ENCODE assay signal across 10 mouse cellular contexts in the genomic region with DNA sequence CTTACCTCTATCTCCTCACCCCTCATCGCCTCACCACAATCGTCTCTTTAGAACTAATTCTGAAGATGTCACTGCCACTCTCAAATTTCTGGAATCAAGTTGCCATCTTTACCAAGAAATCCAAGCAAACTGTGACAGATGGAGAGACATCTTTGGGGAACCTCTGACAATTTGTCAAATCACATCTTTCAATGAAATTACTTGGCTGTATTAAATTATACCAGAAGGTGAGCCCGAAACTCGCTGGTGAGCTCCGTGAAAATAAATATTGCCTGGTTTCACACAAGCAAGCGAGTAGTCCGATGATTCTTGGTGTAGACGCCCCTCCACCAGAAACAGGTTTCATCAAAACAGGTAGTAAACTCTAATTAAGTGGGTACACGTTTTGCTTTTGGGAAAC. TPM values are rescaled to one million over a fixed set of nuclear protein-coding genes. Genes with fewer than 3 reads are reported as not detected.
DNase-seq lines count a peak whose midpoint lies in the region; ATAC-seq and TF ChIP-seq lines count a peak whose summit lies in the region.
"Had no signal": no experiment of that assay in that cellular context is flagged by ENCODE, and none has a peak within 500 bp of the region (broad histone marks: within the 10 kb centered on the region; RNA-seq: fewer than 3 reads in every experiment).

No protein-coding gene starts in this region.

- H3K27ac ChIP-seq in heart, embryonic 10.5 days: peak overlapping the region; percentile 90; the same call in 1 of the 2 replicates
- H3K27ac ChIP-seq in forebrain, postnatal 0 days (ENCODE audit: low read depth, low read length): no peak overlapping the region
- H3K27ac ChIP-seq in liver, embryonic 15.5 days (replicated peaks): no peak overlapping the region

- TF ChIP-seq CTCF in forebrain, postnatal 0 days (IDR thresholded peaks at IDR 0.05; ENCODE audit: low read depth): no peak

- ATAC-seq in forebrain, postnatal 0 days: no peak
- no peak for ATAC-seq in liver, embryonic 15.5 days (ENCODE audit: insufficient read depth)
- no peak for ATAC-seq in megakaryocyte, adult 5-6 weeks (ENCODE audit: poor library complexity, severe bottlenecking)
- no peak for ATAC-seq in monocyte, adult 5-6 weeks (replicated peaks; ENCODE audit: insufficient number of reproducible peaks, low FRiP score, low TSS enrichment, poor library complexity, severe bottlenecking)

- H3K4me3 ChIP-seq in heart, embryonic 10.5 days: peak overlapping the region; percentile 79
- peak overlapping the region; percentile 78 for H3K4me3 ChIP-seq in forebrain, postnatal 0 days (ENCODE audit: low read depth, low read length)
- peak overlapping the region; percentile 67 for H3K4me3 ChIP-seq in liver, embryonic 15.5 days (replicated peaks)

- H3K4me1 ChIP-seq in heart, embryonic 10.5 days: peaks cover 40% of the 10 kb centered on the region
- H3K4me1 ChIP-seq in forebrain, postnatal 0 days (ENCODE audit: insufficient read depth): no peaks in the 10 kb centered on the region; the same call in 1 of the 2 replicates
- H3K4me1 ChIP-seq in liver, embryonic 15.5 days (replicated peaks): peaks cover 42% of the 10 kb centered on the region

- H3K4me2 ChIP-seq in forebrain, postnatal 0 days (ENCODE audit: low read depth): peak overlapping the region; percentile 74
- peak overlapping the region; percentile 83 for H3K4me2 ChIP-seq in liver, embryonic 15.5 days

- no peaks in the 10 kb centered on the region for H3K27me3 ChIP-seq in heart, embryonic 10.5 days (ENCODE audit: insufficient read depth, poor library complexity, severe bottlenecking)
- no peaks in the 10 kb centered on the region for H3K27me3 ChIP-seq in forebrain, postnatal 0 days (ENCODE audit: insufficient read depth, low read length)
- peaks cover 52% of the 10 kb centered on the region for H3K27me3 ChIP-seq in liver, embryonic 15.5 days

- WGBS in heart, embryonic 10.5 days: 41% methylated on average over 9 of the region's 9 CpGs
- 26% methylated on average over 9 of the region's 9 CpGs for WGBS in forebrain, postnatal 0 days
- 57% methylated on average over 9 of the region's 9 CpGs for WGBS in liver, embryonic 15.5 days (ENCODE audit: insufficient replicate concordance)

- DNase-seq in heart, embryonic 10.5 days (ENCODE audit: low spot score): no peak
- DNase-seq in heart, postnatal 25 days (ENCODE audit: low spot score): no peak
- peak; percentile 59 for DNase-seq in brain, adult 2 months (ENCODE audit: low read depth, low spot score)
- DNase-seq in forebrain, postnatal 0 days: peak; percentile 24
- DNase-seq in spleen, postnatal 4 days (ENCODE audit: low spot score in 2 of 2): no peak
- DNase-seq: thymus, adult 18-20 months had no signal

- no peaks in the 10 kb centered on the region for H3K9me3 ChIP-seq in heart, embryonic 10.5 days
- H3K9me3 ChIP-seq in forebrain, postnatal 0 days (ENCODE audit: low read length): no peaks in the 10 kb centered on the region
- no peaks in the 10 kb centered on the region for H3K9me3 ChIP-seq in liver, embryonic 15.5 days (replicated peaks)
- H3K9me3 ChIP-seq: megakaryocyte, embryonic 14.5 days had no signal

- H3K9ac ChIP-seq in forebrain, postnatal 0 days: peak overlapping the region; percentile 70; the same call in 1 of the 2 replicates
- no peak overlapping the region for H3K9ac ChIP-seq in liver, embryonic 15.5 days

- intact Hi-C loops in heart, postnatal 25 days (cut with DNase I): loop anchor here (2.0 to 5.0 kb wide), 5 partner anchors 41 to 125 kb away; no protein-coding TSS in a partner anchor

- no peaks in the 10 kb centered on the region for H3K36me3 ChIP-seq in heart, embryonic 10.5 days
- H3K36me3 ChIP-seq in forebrain, postnatal 0 days (ENCODE audit: insufficient read depth): no peaks in the 10 kb centered on the region
- no peaks in the 10 kb centered on the region for H3K36me3 ChIP-seq in liver, embryonic 15.5 days (replicated peaks)

RNA-seq across cellular contexts. Expression of a gene that starts 2.2 kb away (rescaled TPM):
- polyA plus RNA-seq in heart, embryonic 10.5 days (2016; fragmentation: Nextera tagmentation; extraction: Ambion mirVana): 24.8 and 37.6 TPM in 2 replicates
- 10 to 100 TPM; 34.1 to 38.8 TPM for total RNA-seq in heart, postnatal 25 days (2021)
- total RNA-seq in forebrain, postnatal 0 days (2014; rRNA removed): 10.7 and 15.7 TPM in 2 replicates
- polyA plus RNA-seq in forebrain, postnatal 0 days (2015; fragmentation: Nextera tagmentation; extraction: Ambion mirVana): 7.5 and 9.8 TPM in 2 replicates
- polyA plus RNA-seq in liver, embryonic 15.5 days (2015; fragmentation: Nextera tagmentation; extraction: Ambion mirVana): 7.1 and 7.2 TPM in 2 replicates
- total RNA-seq in megakaryocyte, adult 5-6 weeks (2015): 3.7 and 7.6 TPM in 2 replicates
- 1.4 and 1.7 TPM in 2 replicates for total RNA-seq in megakaryocyte, adult 5-6 weeks (2017)
- total RNA-seq in monocyte, adult 5-6 weeks (2017): 0.43 to 0.49 TPM in 2 of 3 replicates, not detected in the other

Comparison
In these comparisons a context has a peak if more than half of its experiments do, and no peak if none do; other contexts are left out.
1. DNase-seq: peak in brain, adult 2 months (single experiment) and forebrain, postnatal 0 days (single experiment); none in heart, embryonic 10.5 days (single experiment), heart, postnatal 25 days (single experiment) and spleen, postnatal 4 days (0 of 2).
2. Peak in every context shown above with its lines, with median percentiles within 50 percentile points of each other: H3K4me3 ChIP-seq.